Mouse (Mus musculus) myocyte (in vitro differentiated cells): ENCODE data around the gene Cog5.

Experiments
- CEBPB ChIP-seq: IDR thresholded peaks from 2 replicates; pipeline ENCODE4 v1.6.1; 2011; ENCODE audit warnings: mild to moderate bottlenecking, moderate library complexity; ENCODE audit not compliant: poor library complexity, insufficient read depth, severe bottlenecking
- E2F4 ChIP-seq: IDR thresholded peaks from one replicate; pipeline ENCODE4 v1.6.1; 2011; ENCODE audit warnings: mild to moderate bottlenecking, control low read depth, moderate library complexity; ENCODE audit not compliant: insufficient read depth
- MAX ChIP-seq: IDR thresholded peaks from one replicate; pipeline ENCODE4 v1.6.1; 2011; ENCODE audit warnings: low read depth, mild to moderate bottlenecking, control low read depth
- MYOD1 ChIP-seq, 3 experiments: IDR thresholded peaks; one replicate each; pipeline ENCODE4 v1.6.1; 2011; ENCODE audit warnings: control low read depth in 2 of 3, low read depth in 2 of 3, mild to moderate bottlenecking in 2 of 3, moderate library complexity in 1 of 3; ENCODE audit not compliant: insufficient read length in 2 of 3, control insufficient read depth in 1 of 3
- POLR2A ChIP-seq: IDR thresholded peaks from one replicate; pipeline ENCODE4 v1.6.1; 2011; ENCODE audit warnings: low read depth, mild to moderate bottlenecking, control low read depth, moderate library complexity; ENCODE audit not compliant: insufficient read length
- SRF ChIP-seq: IDR thresholded peaks from one replicate; pipeline ENCODE4 v1.6.1; 2011; ENCODE audit warnings: low read depth; ENCODE audit not compliant: control insufficient read depth, insufficient read length
- TCF12 ChIP-seq: IDR thresholded peaks from one replicate; pipeline ENCODE4 v1.6.1; 2011; ENCODE audit warnings: mild to moderate bottlenecking, control low read depth; ENCODE audit not compliant: poor library complexity, insufficient read depth, severe bottlenecking
- TCF3 ChIP-seq: IDR thresholded peaks from one replicate; pipeline ENCODE4 v1.6.1; 2011; ENCODE audit warnings: low read depth, control low read depth; ENCODE audit not compliant: insufficient read length
- USF1 ChIP-seq: IDR thresholded peaks from one replicate; pipeline ENCODE4 v1.6.1; 2011; ENCODE audit warnings: low read depth, mild to moderate bottlenecking, control low read depth, moderate library complexity

- no peak for TF ChIP-seq USF1
- TF ChIP-seq MAX = no peak
- TF ChIP-seq E2F4 = no peak
- no peak for TF ChIP-seq POLR2A
- TF ChIP-seq TCF12 = no peak
- TF ChIP-seq SRF = no peak
- no peak for TF ChIP-seq CEBPB
- no peak for TF ChIP-seq TCF3
- no peak for TF ChIP-seq MYOD1 (IDR thresholded peaks at IDR 0.05; ENCODE audit: control insufficient read depth in 1 of 3, insufficient read length in 2 of 3, low read depth in 2 of 3)
Measured at GRCm38 (mm10) chr12:31896986-31897385, 242.3 kb downstream of the Cog5 start.
